Mouse (Mus musculus): ENCODE measurements around the gene Ntm. TPM values are rescaled to one million over a fixed set of nuclear protein-coding genes. Genes with fewer than 3 reads are reported as not detected.

Gene Ntm
- polyA plus RNA-seq, 1 experiment from 2014 or later: 8.9 TPM

DNA sequence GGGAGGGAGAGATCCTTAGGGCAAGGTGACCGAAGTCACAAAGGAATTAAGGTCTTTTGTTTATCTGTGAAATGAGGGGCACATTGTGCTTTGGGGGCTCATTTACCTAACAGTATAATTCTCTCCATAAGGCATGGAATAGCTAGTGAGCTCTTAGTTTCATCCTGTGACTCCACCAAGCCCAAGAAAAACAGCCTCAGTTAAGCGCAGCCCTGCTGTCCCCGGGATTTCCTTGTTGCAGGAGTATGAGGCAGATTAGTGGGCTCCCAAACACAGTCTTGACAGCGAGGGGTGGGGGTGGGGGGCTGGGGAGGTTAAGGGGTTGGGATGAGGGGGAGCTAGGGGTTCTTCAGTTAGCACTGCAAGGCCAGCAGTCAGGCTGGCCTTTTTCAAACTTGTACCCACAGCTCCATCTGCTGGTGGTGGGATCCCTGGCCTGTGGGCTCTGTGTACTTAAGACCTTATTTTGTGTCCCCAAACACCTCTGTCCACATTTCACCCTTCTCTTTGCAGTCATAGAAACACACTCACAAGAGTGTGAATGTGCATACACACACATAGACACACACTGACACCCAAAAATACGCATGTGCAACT is 504.9 kb downstream of the Ntm start:
- Histone ChIP-seq H3K9me3 (no peaks in the 10 kb centered on the region), H3K4me3 (replicated peaks) (no peak overlapping the region), H3K36me3 (no peaks in the 10 kb centered on the region), H3K4me2 (replicated peaks) (no peak overlapping the region), H3K4me1 (replicated peaks) (no peaks in the 10 kb centered on the region), H3K9ac (no peak overlapping the region), H3K27ac (no peak overlapping the region), H3K27me3 (replicated peaks) (no peaks in the 10 kb centered on the region)
- 7% methylated on average over 5 of the region's 5 CpGs for WGBS
- peak; percentile 65 for ATAC-seq

GRCm38 (mm10) chr9:29456014-29456413 is 506.9 kb downstream of the Ntm start:
- no peaks in the 10 kb centered on the region for H3K4me1 ChIP-seq (replicated peaks)
- no peak overlapping the region for H3K4me3 ChIP-seq (replicated peaks)
- no peak for ATAC-seq
- H3K36me3 ChIP-seq: no peaks in the 10 kb centered on the region
- no peak overlapping the region for H3K4me2 ChIP-seq (replicated peaks)
- H3K9ac ChIP-seq: no peak overlapping the region
- no peaks in the 10 kb centered on the region for H3K9me3 ChIP-seq
- H3K27me3 ChIP-seq (replicated peaks): no peaks in the 10 kb centered on the region
- no peak overlapping the region for H3K27ac ChIP-seq
- WGBS: 88% methylated on average over 7 of the region's 7 CpGs

DNA sequence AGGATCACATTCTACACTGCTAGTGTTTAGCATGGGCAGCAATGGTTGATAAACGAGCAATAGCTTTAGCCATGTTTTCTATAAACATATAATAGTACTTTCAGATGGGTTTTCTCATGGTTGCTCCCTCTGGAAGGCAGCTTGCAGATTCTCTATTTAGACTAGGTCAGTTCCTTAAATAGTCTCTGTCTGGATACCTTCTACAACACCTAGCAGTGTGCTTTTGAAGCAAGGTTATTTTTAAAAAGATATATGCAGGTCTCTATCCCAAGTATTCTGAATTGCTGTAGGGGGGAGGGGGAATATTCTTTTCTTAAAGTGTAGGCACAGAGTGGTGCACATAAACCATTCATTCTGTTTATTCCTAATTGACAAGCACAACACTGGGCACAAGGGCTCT is 511.7 kb downstream of the Ntm start:
- no peak overlapping the region for H3K4me2 ChIP-seq (replicated peaks)
- H3K4me1 ChIP-seq (replicated peaks): no peaks in the 10 kb centered on the region
- no peak overlapping the region for H3K9ac ChIP-seq
- H3K36me3 ChIP-seq: no peaks in the 10 kb centered on the region
- WGBS: 49% methylated on average over 1 of the region's 1 CpGs
- H3K27ac ChIP-seq: no peak overlapping the region
- H3K4me3 ChIP-seq (replicated peaks): no peak overlapping the region
- ATAC-seq: no peak
- H3K9me3 ChIP-seq: no peaks in the 10 kb centered on the region
- no peaks in the 10 kb centered on the region for H3K27me3 ChIP-seq (replicated peaks)

DNA sequence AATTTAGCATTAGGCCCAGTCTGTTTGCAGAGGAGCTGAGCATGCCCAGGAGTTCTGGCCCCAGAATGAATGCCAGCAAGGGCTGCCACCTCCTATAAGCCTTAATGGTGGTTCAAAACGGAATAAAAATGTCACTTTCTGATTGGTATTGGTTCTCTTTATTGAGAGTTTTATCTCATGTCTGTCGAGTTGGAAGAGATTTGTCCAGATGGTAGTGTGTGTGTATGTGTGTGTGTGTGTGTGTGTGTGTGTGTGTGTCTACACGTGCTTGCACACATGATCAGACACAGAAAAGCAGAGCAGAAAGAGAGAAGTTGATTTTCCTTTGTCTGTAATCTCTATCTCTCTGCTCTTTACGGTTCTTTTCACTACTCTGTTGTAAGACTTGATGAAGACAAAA is 518.9 kb downstream of the Ntm start:
- Histone ChIP-seq H3K4me3 (replicated peaks) (no peak overlapping the region), H3K27ac (no peak overlapping the region), H3K36me3 (no peaks in the 10 kb centered on the region), H3K27me3 (replicated peaks) (no peaks in the 10 kb centered on the region), H3K4me1 (replicated peaks) (no peaks in the 10 kb centered on the region), H3K4me2 (replicated peaks) (no peak overlapping the region), H3K9me3 (no peaks in the 10 kb centered on the region), H3K9ac (no peak overlapping the region)
- no peak for ATAC-seq
- WGBS: 65% methylated on average over 4 of the region's 4 CpGs

DNA sequence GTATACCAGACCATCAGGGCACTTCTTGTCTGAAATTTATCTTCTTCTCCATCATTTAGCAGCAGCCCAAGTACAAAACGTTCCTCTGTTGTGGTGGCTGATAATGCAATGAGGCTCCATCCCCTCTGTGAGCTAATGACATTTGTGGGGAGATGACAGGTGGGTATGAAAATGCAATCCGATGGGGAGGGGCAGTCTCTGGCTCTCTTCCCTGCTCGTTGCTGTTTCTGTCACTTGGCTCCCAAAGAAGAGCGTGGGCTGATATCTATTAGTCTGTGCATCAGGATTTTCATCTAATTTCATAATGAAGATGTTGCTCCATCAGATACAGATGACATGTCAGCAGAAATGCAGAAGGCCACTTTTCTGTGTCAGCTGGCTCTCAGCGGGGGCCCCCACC is 523.5 kb downstream of the Ntm start:
- no peaks in the 10 kb centered on the region for H3K36me3 ChIP-seq
- H3K27me3 ChIP-seq (replicated peaks): no peaks in the 10 kb centered on the region
- no peak overlapping the region for H3K9ac ChIP-seq
- no peak overlapping the region for H3K4me2 ChIP-seq (replicated peaks)
- no peak overlapping the region for H3K27ac ChIP-seq
- ATAC-seq: no peak
- no peaks in the 10 kb centered on the region for H3K9me3 ChIP-seq
- H3K4me1 ChIP-seq (replicated peaks): no peaks in the 10 kb centered on the region
- no peak overlapping the region for H3K4me3 ChIP-seq (replicated peaks)
- 64% methylated on average over 5 of the region's 5 CpGs for WGBS

DNA sequence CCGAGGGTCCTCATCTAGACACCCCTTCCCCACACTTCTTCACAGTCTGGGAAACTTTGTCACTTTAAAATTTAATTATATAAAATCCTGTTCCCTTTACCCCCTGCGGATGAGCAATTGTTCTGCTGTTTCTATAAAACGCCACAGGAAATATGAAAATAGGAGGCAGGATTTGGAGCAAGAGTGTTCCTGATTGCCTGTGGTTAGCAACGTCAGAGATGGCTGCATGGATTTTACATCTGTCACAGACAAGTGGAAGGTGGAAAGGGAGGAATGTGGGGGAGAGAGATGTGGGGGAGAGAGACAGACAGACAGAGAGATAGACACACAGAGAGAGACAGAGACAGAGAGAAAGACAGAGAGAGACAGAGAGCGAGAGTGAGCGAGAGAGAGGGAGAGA is 528.3 kb downstream of the Ntm start:
- no peak for ATAC-seq
- no peak overlapping the region for H3K4me2 ChIP-seq (replicated peaks)
- H3K4me1 ChIP-seq (replicated peaks): no peaks in the 10 kb centered on the region
- H3K36me3 ChIP-seq: no peaks in the 10 kb centered on the region
- H3K9ac ChIP-seq: no peak overlapping the region
- no peak overlapping the region for H3K27ac ChIP-seq
- 47% methylated on average over 6 of the region's 6 CpGs for WGBS
- H3K4me3 ChIP-seq (replicated peaks): no peak overlapping the region
- H3K27me3 ChIP-seq (replicated peaks): no peaks in the 10 kb centered on the region
- H3K9me3 ChIP-seq: no peaks in the 10 kb centered on the region

GRCm38 (mm10) chr9:29433910-29434309 is 529.0 kb downstream of the Ntm start:
- peak; percentile 17; the same call in 1 of the 2 replicates for ATAC-seq
- Histone ChIP-seq H3K9ac (no peak overlapping the region), H3K4me2 (replicated peaks) (no peak overlapping the region), H3K27me3 (replicated peaks) (no peaks in the 10 kb centered on the region), H3K4me1 (replicated peaks) (no peaks in the 10 kb centered on the region), H3K27ac (no peak overlapping the region), H3K36me3 (no peaks in the 10 kb centered on the region), H3K4me3 (replicated peaks) (no peak overlapping the region), H3K9me3 (no peaks in the 10 kb centered on the region)
- WGBS: 6% methylated on average over 4 of the region's 4 CpGs

- no peaks in the 10 kb centered on the region for H3K36me3 ChIP-seq
- 47% methylated on average over 7 of the region's 7 CpGs for WGBS
- no peaks in the 10 kb centered on the region for H3K27me3 ChIP-seq (replicated peaks)
- H3K4me1 ChIP-seq (replicated peaks): no peaks in the 10 kb centered on the region
- H3K9me3 ChIP-seq: no peaks in the 10 kb centered on the region
- no peak overlapping the region for H3K4me2 ChIP-seq (replicated peaks)
- no peak overlapping the region for H3K4me3 ChIP-seq (replicated peaks)
- H3K27ac ChIP-seq: no peak overlapping the region
- no peak for ATAC-seq
- H3K9ac ChIP-seq: no peak overlapping the region
These were observed 529.8 kb downstream of the Ntm start for GRCm38 (mm10) chr9:29433156-29433555.

DNA sequence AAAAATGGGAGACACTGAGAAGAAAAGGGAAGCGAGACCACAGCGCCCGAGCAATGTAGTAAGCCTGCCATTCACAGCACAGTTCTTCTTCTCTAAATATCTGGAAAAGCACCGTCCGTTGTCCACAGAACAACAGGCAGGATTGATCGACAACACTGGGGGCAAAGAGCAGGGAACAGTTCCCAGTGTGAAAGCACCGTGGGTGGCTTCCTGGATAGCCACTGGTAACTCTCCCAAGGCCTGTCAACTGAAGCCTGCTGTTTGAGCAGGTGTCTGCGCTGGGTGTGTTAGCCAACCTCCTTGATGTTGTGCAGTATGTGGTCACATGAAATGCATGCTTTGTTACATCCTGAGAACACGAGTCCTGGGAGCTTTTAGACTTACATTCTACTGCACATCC is 531.4 kb downstream of the Ntm start:
- no peaks in the 10 kb centered on the region for H3K9me3 ChIP-seq
- H3K4me3 ChIP-seq (replicated peaks): no peak overlapping the region
- H3K27ac ChIP-seq: no peak overlapping the region
- ATAC-seq: no peak
- H3K4me2 ChIP-seq (replicated peaks): no peak overlapping the region
- H3K36me3 ChIP-seq: no peaks in the 10 kb centered on the region
- H3K27me3 ChIP-seq (replicated peaks): no peaks in the 10 kb centered on the region
- no peaks in the 10 kb centered on the region for H3K4me1 ChIP-seq (replicated peaks)
- 79% methylated on average over 9 of the region's 9 CpGs for WGBS
- H3K9ac ChIP-seq: no peak overlapping the region

GRCm38 (mm10) chr9:29430189-29430588 is 532.8 kb downstream of the Ntm start:
- Histone ChIP-seq H3K9ac (no peak overlapping the region), H3K27me3 (replicated peaks) (no peaks in the 10 kb centered on the region), H3K36me3 (no peaks in the 10 kb centered on the region), H3K4me2 (replicated peaks) (no peak overlapping the region), H3K27ac (no peak overlapping the region), H3K9me3 (no peaks in the 10 kb centered on the region), H3K4me1 (replicated peaks) (no peaks in the 10 kb centered on the region), H3K4me3 (replicated peaks) (no peak overlapping the region)
- WGBS: 85% methylated on average over 3 of the region's 3 CpGs
- ATAC-seq: no peak

DNA sequence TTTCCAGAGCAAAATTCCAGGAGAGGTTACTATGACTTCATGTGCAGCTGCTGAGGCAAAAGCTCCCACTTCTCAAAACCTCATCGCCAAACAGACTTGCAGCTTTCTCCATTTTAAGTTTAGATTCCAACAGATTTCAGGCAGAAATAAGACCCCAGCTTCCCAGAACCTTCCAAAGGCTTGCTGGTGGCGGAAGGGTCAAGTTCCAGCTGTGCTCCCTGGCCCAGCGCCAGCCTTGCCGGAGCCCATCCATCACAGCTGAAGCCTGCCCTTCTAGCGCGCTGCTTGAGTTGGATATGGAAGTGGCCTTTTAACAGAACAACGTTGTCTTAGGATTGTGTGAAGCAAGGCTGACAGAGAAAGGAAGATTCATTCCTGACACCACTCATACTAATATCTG is 534.6 kb downstream of the Ntm start:
- H3K36me3 ChIP-seq: no peaks in the 10 kb centered on the region
- H3K27ac ChIP-seq: no peak overlapping the region
- ATAC-seq: no peak

GRCm38 (mm10) chr9:29426261-29426660 is 536.7 kb downstream of the Ntm start:
- Histone ChIP-seq H3K4me2 (replicated peaks) (no peak overlapping the region), H3K27ac (no peak overlapping the region), H3K4me3 (replicated peaks) (no peak overlapping the region), H3K9me3 (no peaks in the 10 kb centered on the region), H3K36me3 (no peaks in the 10 kb centered on the region), H3K9ac (no peak overlapping the region), H3K4me1 (replicated peaks) (no peaks in the 10 kb centered on the region), H3K27me3 (replicated peaks) (no peaks in the 10 kb centered on the region)
- no peak for ATAC-seq
- 92% methylated on average over 2 of the region's 2 CpGs for whole genome bisulfite sequencing

More for the DNA sequence above, 534.6 kb downstream of the Ntm start:
- no peaks in the 10 kb centered on the region for H3K27me3 ChIP-seq (replicated peaks)
- no peak overlapping the region for H3K4me2 ChIP-seq (replicated peaks)
- no peak overlapping the region for H3K9ac ChIP-seq
- H3K4me1 ChIP-seq (replicated peaks): no peaks in the 10 kb centered on the region
- WGBS: 30% methylated on average over 7 of the region's 7 CpGs
- H3K4me3 ChIP-seq (replicated peaks): no peak overlapping the region
- no peaks in the 10 kb centered on the region for H3K9me3 ChIP-seq

GRCm38 (mm10) chr9:29415578-29415977 is 547.4 kb downstream of the Ntm start:
- Histone ChIP-seq H3K4me1 (replicated peaks) (peaks cover 14% of the 10 kb centered on the region), H3K27me3 (replicated peaks) (peaks cover 23% of the 10 kb centered on the region), H3K4me3 (replicated peaks) (no peak overlapping the region), H3K27ac (no peak overlapping the region), H3K36me3 (no peaks in the 10 kb centered on the region), H3K4me2 (replicated peaks) (no peak overlapping the region), H3K9me3 (no peaks in the 10 kb centered on the region), H3K9ac (no peak overlapping the region)
- WGBS: 73% methylated on average over 2 of the region's 2 CpGs
- no peak for ATAC-seq
